Comparison of ENCODE assay signal across 8 mouse cellular contexts in genomic region chr6:133104609-133104921, GRCm38 (mm10). TPM values are rescaled to one million over a fixed set of nuclear protein-coding genes. Genes with fewer than 3 reads are reported as not detected.
A peak's percentile ranks its signal among the peaks of the same experiment; 100 is the strongest.
DNase-seq lines count a peak whose midpoint lies in the region; ATAC-seq and TF ChIP-seq lines count a peak whose summit lies in the region.

Smim10l1 (plus strand) TSS chr6:133104909.

- peak within 1 kb of the TSS; percentile 63 for H3K4me2 ChIP-seq in limb, embryonic 14.5 days (replicated peaks; ENCODE audit: low read depth, low read length, severe bottlenecking)
- H3K4me2 ChIP-seq in stomach, embryonic 14.5 days (replicated peaks; ENCODE audit: low read depth, low read length), result peak within 1 kb of the TSS; percentile 48

- no peak for TF ChIP-seq POLR2A in thymus, adult 2 months (IDR thresholded peaks at IDR 0.05; ENCODE audit: control insufficient read depth, extremely low read depth, insufficient read depth, low read length, poor library complexity)
- no peak for TF ChIP-seq POLR2A in limb, embryonic 14.5 days (IDR thresholded peaks at IDR 0.05; ENCODE audit: borderline replicate concordance, extremely low read depth, insufficient read depth, insufficient read length)

- no peaks in the 10 kb centered on the region for H3K27me3 ChIP-seq in thymus, adult 2 months (ENCODE audit: control insufficient read depth, insufficient read depth, low read length)
- H3K27me3 ChIP-seq in erythroblast, embryonic 14.5 days (ENCODE audit: control insufficient read depth), result no peaks in the 10 kb centered on the region
- H3K27me3 ChIP-seq in limb, embryonic 14.5 days (ENCODE audit: control insufficient read depth, insufficient read depth, low read length), result no peaks in the 10 kb centered on the region
- H3K27me3 ChIP-seq in stomach, embryonic 14.5 days (ENCODE audit: control insufficient read depth, insufficient read depth, low read length), result no peaks in the 10 kb centered on the region

- peak within 1 kb of the TSS; percentile 99 for H3K9ac ChIP-seq in limb, embryonic 14.5 days (ENCODE audit: low read depth, low read length, severe bottlenecking)
- H3K9ac ChIP-seq in stomach, embryonic 14.5 days (replicated peaks; ENCODE audit: low read depth, low read length), result peak within 1 kb of the TSS; percentile 89

- H3K4me3 ChIP-seq in thymus, adult 2 months (ENCODE audit: control insufficient read depth, insufficient read depth, low read length), result peak within 1 kb of the TSS; percentile 65
- H3K4me3 ChIP-seq in erythroblast, embryonic 14.5 days (replicated peaks), result peak within 1 kb of the TSS; percentile 95
- peak within 1 kb of the TSS; percentile 77 for H3K4me3 ChIP-seq in limb, embryonic 14.5 days (replicated peaks; ENCODE audit: low read length)
- peak within 1 kb of the TSS; percentile 64 for H3K4me3 ChIP-seq in stomach, embryonic 14.5 days (ENCODE audit: low read depth, low read length)

- peak within 1 kb of the TSS; percentile 49 for H3K27ac ChIP-seq in thymus, adult 2 months (ENCODE audit: control insufficient read depth, insufficient read depth, low read length)
- peak within 1 kb of the TSS; percentile 99 for H3K27ac ChIP-seq in limb, embryonic 14.5 days (replicated peaks; ENCODE audit: low read depth, low read length)
- peak within 1 kb of the TSS; percentile 90 for H3K27ac ChIP-seq in stomach, embryonic 14.5 days (ENCODE audit: low read length)

- no peak for DNase-seq in thymus, adult 2 months
- DNase-seq in thymus, postnatal 10 days (ENCODE audit: low spot score in 2 of 2), result no peak
- no peak for DNase-seq in heart, postnatal 36 days
- DNase-seq in limb, embryonic 14.5 days (ENCODE audit: low spot score), result no peak
- no peak for DNase-seq in T-cell, adult 2 months (ENCODE audit: low spot score)
- no peak for DNase-seq in thymus, postnatal 25 days

- no peaks in the 10 kb centered on the region for H3K9me3 ChIP-seq in erythroblast, embryonic 14.5 days (ENCODE audit: control insufficient read depth, low read length)
- H3K9me3 ChIP-seq in limb, embryonic 14.5 days (ENCODE audit: control insufficient read depth, low read length), result 0 out of 2 replicates have a peak, but pooled peaks cover 3% of the 10 kb centered on the region
- no peaks in the 10 kb centered on the region for H3K9me3 ChIP-seq in stomach, embryonic 14.5 days (ENCODE audit: control insufficient read depth, low read depth, low read length)

- TF ChIP-seq CTCF in thymus, adult 2 months (IDR thresholded peaks at IDR 0.05; ENCODE audit: borderline replicate concordance, control insufficient read depth, extremely low read depth, insufficient read depth, low read length, poor library complexity), result no peak

- H3K4me1 ChIP-seq in thymus, adult 2 months (replicated peaks; ENCODE audit: control insufficient read depth, insufficient read depth, low read length), result no peaks in the 10 kb centered on the region
- H3K4me1 ChIP-seq in erythroblast, embryonic 14.5 days (ENCODE audit: control insufficient read depth), result peaks cover 12% of the 10 kb centered on the region
- no peaks in the 10 kb centered on the region for H3K4me1 ChIP-seq in limb, embryonic 14.5 days (ENCODE audit: control insufficient read depth, insufficient read depth, low read length)
- no peaks in the 10 kb centered on the region for H3K4me1 ChIP-seq in stomach, embryonic 14.5 days (ENCODE audit: control insufficient read depth, insufficient read depth, low read length)

- intact Hi-C loops in heart, postnatal 36 days (cut with DNase I), result no loop called here

- H3K36me3 ChIP-seq in thymus, adult 2 months (ENCODE audit: control insufficient read depth, insufficient read depth, low read length), result no peaks in the 10 kb centered on the region
- no peaks in the 10 kb centered on the region for H3K36me3 ChIP-seq in erythroblast, embryonic 14.5 days (ENCODE audit: control insufficient read depth)
- peaks cover 10% of the 10 kb centered on the region; the same call in 1 of the 2 replicates for H3K36me3 ChIP-seq in limb, embryonic 14.5 days (ENCODE audit: control insufficient read depth, insufficient read depth, low read length)
- peaks cover 5% of the 10 kb centered on the region; the same call in 1 of the 2 replicates for H3K36me3 ChIP-seq in stomach, embryonic 14.5 days (ENCODE audit: control insufficient read depth, insufficient read depth, low read length)

- ATAC-seq in limb, embryonic 14.5 days (ENCODE audit: low FRiP score, low read depth), result no peak
- ATAC-seq in stomach, embryonic 14.5 days (ENCODE audit: insufficient number of reproducible peaks, insufficient read depth, low FRiP score, low read depth), result no peak

RNA-seq across cellular contexts. Expression of gene Smim10l1, which starts in this region (rescaled TPM):
- 39.1 and 51.8 TPM in 2 replicates for polyA plus RNA-seq in thymus, adult 2 months (2012; rRNA removed)
- 0.34 and 0.82 TPM in 2 replicates for polyA plus RNA-seq in erythroblast, embryonic 14.5 days (2012)
- 10 to 100 TPM; 69.3 to 70.3 TPM for total RNA-seq in heart, postnatal 36 days (2021)
- polyA plus RNA-seq in limb, embryonic 14.5 days (2012; rRNA removed), result 29.6 and 62.2 TPM in 2 replicates
- 69.5 and 70.4 TPM in 2 replicates for polyA plus RNA-seq in limb, embryonic 14.5 days (2014; fragmentation: Nextera tagmentation; extraction: Ambion mirVana)
- 80.4 and 86.0 TPM in 2 replicates for polyA plus RNA-seq in stomach, embryonic 14.5 days (2014; fragmentation: Nextera tagmentation; extraction: Ambion mirVana)

Comparison
In these comparisons a context has a peak if more than half of its experiments do, and no peak if none do; other contexts are left out.
1. RNA of gene Smim10l1 (polyA plus RNA-seq): 80.4 to 86.0 TPM in stomach, embryonic 14.5 days, 29.6 to 70.4 TPM in limb, embryonic 14.5 days and 39.1 to 51.8 TPM in thymus, adult 2 months; 0.34 to 0.82 TPM in erythroblast, embryonic 14.5 days; every median in the first group is over 10 times any median in the second.
2. H3K27ac ChIP-seq: peak in every context shown above with its lines; median percentile 99 in limb, embryonic 14.5 days; 90 in stomach, embryonic 14.5 days; 49 in thymus, adult 2 months.
3. Peak in every context shown above with its lines, with median percentiles within 50 percentile points of each other: H3K4me3 ChIP-seq.